Mouse (Mus musculus): ENCODE measurements at regions not wholly inside any gene's neighbourhood (a gene's known extent, or its start where the extent isn't known, plus 50 kb on each side); places are given as distances from the start of the nearest gene placed in this dataset.

DNA sequence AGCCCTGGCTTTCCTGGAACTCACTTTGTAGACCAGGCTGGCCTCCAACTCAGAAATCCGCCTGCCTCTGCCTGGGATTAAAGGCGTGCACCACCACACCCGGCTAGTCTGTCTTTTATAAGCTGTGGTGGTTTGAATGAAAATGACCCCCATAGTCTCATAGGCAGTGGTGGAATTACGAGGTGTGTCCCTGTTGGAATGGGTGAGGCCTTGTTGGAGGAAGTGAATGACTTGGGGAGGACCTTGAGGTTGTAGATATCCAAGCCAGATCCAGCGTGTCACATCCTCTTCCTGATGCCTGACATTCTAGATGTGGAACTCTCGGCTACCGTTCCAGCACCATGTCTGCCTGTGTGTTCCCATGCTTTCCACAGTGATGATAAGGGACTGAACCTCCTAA is 86.5 kb upstream of the Tmtc2 start:
- H3K4me3 ChIP-seq (replicated peaks in 1 of 3; ENCODE audit: low read depth in 2 of 3, low read length in 2 of 3, poor library complexity in 1 of 3): no peak overlapping the region
- no peaks in the 10 kb centered on the region for H3K27me3 ChIP-seq (replicated peaks)
- peaks cover 26% of the 10 kb centered on the region for H3K9me3 ChIP-seq (replicated peaks; ENCODE audit: low read length)
- H3K9ac ChIP-seq (ENCODE audit: insufficient read depth, low read depth): no peak overlapping the region
- DNase-seq (ENCODE audit: extremely low read depth): no peak
- dilution Hi-C loops (cut with MboI; ENCODE audit: extremely low pct_ligation_motif_present, extremely low pct_unique_long_range_greater_than_20kb, low sequenced_read_pairs): no loop called here
- no peaks in the 10 kb centered on the region for H3K4me1 ChIP-seq (ENCODE audit: control insufficient read depth in 1 of 2, insufficient read depth in 2 of 2)
- no peak overlapping the region for H3K27ac ChIP-seq (ENCODE audit: insufficient read depth, low read depth)
- in situ Hi-C loops (cut with MboI; ENCODE audit: low pct_ligation_motif_present, low pct_unique_long_range_greater_than_20kb, low sequenced_read_pairs): no loop called here
- no peak overlapping the region for H3K4me2 ChIP-seq (ENCODE audit: insufficient read depth, low read depth, poor library complexity, severe bottlenecking)
- no peaks in the 10 kb centered on the region for H3K79me2 ChIP-seq (replicated peaks; ENCODE audit: control insufficient read depth, extremely low read depth, insufficient read depth, poor library complexity, severe bottlenecking)
- no peak for TF ChIP-seq KAT2A (IDR thresholded peaks at IDR 0.05; ENCODE audit: insufficient replicate concordance, low read length)
- no peak for TF ChIP-seq USF1 (IDR thresholded peaks at IDR 0.05; ENCODE audit: low read depth, low read length)
- no peak for TF ChIP-seq SMC3 (IDR thresholded peaks at IDR 0.05; ENCODE audit: low read depth, low read length)
- no peak for TF ChIP-seq USF2 (conservative IDR thresholded peaks at IDR 0.05; ENCODE audit: low read depth, low read length)
- TF ChIP-seq HCFC1 (IDR thresholded peaks at IDR 0.05; ENCODE audit: low read depth, low read length): no peak
- no peak for TF ChIP-seq POLR2AphosphoS2 (IDR thresholded peaks at IDR 0.05; ENCODE audit: low read depth, low read length)
- no peak for TF ChIP-seq CHD2 (IDR thresholded peaks at IDR 0.05; ENCODE audit: low read length)
- no peak for TF ChIP-seq JUND (conservative IDR thresholded peaks at IDR 0.05; ENCODE audit: low read depth, low read length)
- no peak for TF ChIP-seq JUN (IDR thresholded peaks at IDR 0.05; ENCODE audit: insufficient read depth, low read depth, low read length)
- no peak for TF ChIP-seq MXI1 (IDR thresholded peaks at IDR 0.05; ENCODE audit: low read depth, low read length)
- TF ChIP-seq PAX5 (IDR thresholded peaks at IDR 0.05; ENCODE audit: low read length): no peak
- TF ChIP-seq MEF2A (IDR thresholded peaks at IDR 0.05; ENCODE audit: borderline replicate concordance, low read depth, low read length): no peak
- TF ChIP-seq EP300 (IDR thresholded peaks at IDR 0.05; ENCODE audit: low read length): no peak
- no peaks in the 10 kb centered on the region for H3K36me3 ChIP-seq (replicated peaks in 1 of 2; ENCODE audit: control insufficient read depth in 1 of 2, insufficient read depth in 1 of 2, low read length in 1 of 2)

DNA sequence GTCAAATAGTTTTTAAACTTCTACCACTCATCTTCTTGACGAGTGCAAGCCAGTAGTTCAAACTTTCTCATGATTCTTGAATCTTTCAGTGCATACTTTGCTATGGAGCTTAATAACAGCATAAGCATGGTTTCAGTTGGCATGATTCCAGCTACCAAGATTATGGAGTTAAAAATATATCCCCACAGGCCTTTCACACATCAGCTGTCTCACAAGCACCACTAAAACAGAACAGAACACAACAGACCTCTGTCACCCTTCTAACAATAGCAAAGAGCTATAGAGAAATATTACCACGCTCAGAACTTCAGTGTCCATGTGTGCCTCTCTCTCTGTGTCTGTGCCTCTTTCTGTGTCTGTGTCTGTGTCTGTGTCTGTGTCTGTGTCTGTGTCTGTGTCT is 82.5 kb upstream of the Tmtc2 start:
- peaks cover 21% of the 10 kb centered on the region for H3K9me3 ChIP-seq (replicated peaks; ENCODE audit: low read length)
- H3K79me2 ChIP-seq (replicated peaks; ENCODE audit: control insufficient read depth, extremely low read depth, insufficient read depth, poor library complexity, severe bottlenecking): no peaks in the 10 kb centered on the region
- dilution Hi-C loops (cut with MboI; ENCODE audit: extremely low pct_ligation_motif_present, extremely low pct_unique_long_range_greater_than_20kb, low sequenced_read_pairs) (no loop called here), in situ Hi-C loops (cut with MboI; ENCODE audit: low pct_ligation_motif_present, low pct_unique_long_range_greater_than_20kb, low sequenced_read_pairs) (no loop called here)
- no peak for DNase-seq (ENCODE audit: extremely low read depth)
- no peaks in the 10 kb centered on the region for H3K36me3 ChIP-seq (replicated peaks in 1 of 2; ENCODE audit: control insufficient read depth in 1 of 2, insufficient read depth in 1 of 2, low read length in 1 of 2)
- H3K4me1 ChIP-seq (ENCODE audit: control insufficient read depth in 1 of 2, insufficient read depth in 2 of 2): no peaks in the 10 kb centered on the region
- no peak overlapping the region for H3K27ac ChIP-seq (ENCODE audit: insufficient read depth, low read depth)
- no peak overlapping the region for H3K9ac ChIP-seq (ENCODE audit: insufficient read depth, low read depth)
- no peak overlapping the region for H3K4me3 ChIP-seq (replicated peaks in 1 of 3; ENCODE audit: low read depth in 2 of 3, low read length in 2 of 3, poor library complexity in 1 of 3)
- no peaks in the 10 kb centered on the region for H3K27me3 ChIP-seq (replicated peaks)
- TF ChIP-seq KAT2A (IDR thresholded peaks at IDR 0.05; ENCODE audit: insufficient replicate concordance, low read length): no peak
- no peak for TF ChIP-seq CHD2 (IDR thresholded peaks at IDR 0.05; ENCODE audit: low read length)
- TF ChIP-seq MYC (IDR thresholded peaks at IDR 0.05; ENCODE audit: low read depth, low read length): no peak
- TF ChIP-seq NELFE (IDR thresholded peaks at IDR 0.05; ENCODE audit: low read depth, low read length): no peak
- no peak for TF ChIP-seq ETS1 (conservative IDR thresholded peaks at IDR 0.05; ENCODE audit: low read depth, low read length)
- TF ChIP-seq MEF2A (IDR thresholded peaks at IDR 0.05; ENCODE audit: borderline replicate concordance, low read depth, low read length): no peak
- TF ChIP-seq RCOR1 (conservative IDR thresholded peaks at IDR 0.05; ENCODE audit: low read depth, low read length): no peak
- no peak for TF ChIP-seq ZKSCAN1 (IDR thresholded peaks at IDR 0.05; ENCODE audit: borderline replicate concordance, low read depth, low read length)
- TF ChIP-seq GABPA (IDR thresholded peaks at IDR 0.05; ENCODE audit: insufficient replicate concordance, low read depth, low read length): no peak
- H3K4me2 ChIP-seq (ENCODE audit: insufficient read depth, low read depth, poor library complexity, severe bottlenecking): no peak overlapping the region
